Mouse (Mus musculus): ENCODE data around the gene Apba2. TPM values are rescaled to one million over a fixed set of nuclear protein-coding genes. Genes with fewer than 3 reads are reported as not detected.

Gene Apba2
- polyA plus RNA-seq, 1 experiment from 2014 or later = 0.27 TPM

- DNase-seq (no peak), ATAC-seq (ENCODE audit: low read depth) (no peak)
- H3K9ac ChIP-seq = no peak overlapping the region
- no peaks in the 10 kb centered on the region for H3K9me3 ChIP-seq (replicated peaks)
- H3K36me3 ChIP-seq = no peaks in the 10 kb centered on the region
- no peak overlapping the region for H3K4me3 ChIP-seq (replicated peaks)
- H3K4me2 ChIP-seq = no peak overlapping the region
- no peak overlapping the region for H3K27ac ChIP-seq
- H3K4me1 ChIP-seq (replicated peaks) = no peaks in the 10 kb centered on the region
- 61% methylated on average over 8 of the region's 8 CpGs for WGBS (ENCODE audit: insufficient replicate concordance)
- H3K27me3 ChIP-seq = no peaks in the 10 kb centered on the region
Measured at GRCm38 (mm10) chr7:64770779-64771390, 269.4 kb downstream of the Apba2 start.

GRCm38 (mm10) chr7:64773465-64773864 is 272.0 kb downstream of the Apba2 start:
- DNase-seq = no peak
- 39% methylated on average over 10 of the region's 10 CpGs for WGBS (ENCODE audit: insufficient replicate concordance)

GRCm38 (mm10) chr7:64776708-64777489 is 275.4 kb downstream of the Apba2 start:
- ATAC-seq (ENCODE audit: low read depth) = no peak
- no peak overlapping the region for H3K9ac ChIP-seq
- no peak overlapping the region for H3K27ac ChIP-seq
- H3K4me1 ChIP-seq (replicated peaks) = no peaks in the 10 kb centered on the region
- H3K9me3 ChIP-seq (replicated peaks) = no peaks in the 10 kb centered on the region
- no peaks in the 10 kb centered on the region for H3K27me3 ChIP-seq
- no peak for DNase-seq
- no peak overlapping the region for H3K4me2 ChIP-seq
- WGBS (ENCODE audit: insufficient replicate concordance) = 63% methylated on average over 13 of the region's 13 CpGs
- H3K36me3 ChIP-seq = no peaks in the 10 kb centered on the region
- H3K4me3 ChIP-seq (replicated peaks) = no peak overlapping the region

More at GRCm38 (mm10) chr7:64773465-64773864, 272.0 kb downstream of the Apba2 start:
- no peaks in the 10 kb centered on the region for H3K27me3 ChIP-seq
- H3K36me3 ChIP-seq = no peaks in the 10 kb centered on the region
- H3K4me1 ChIP-seq (replicated peaks) = no peaks in the 10 kb centered on the region
- H3K27ac ChIP-seq = no peak overlapping the region
- H3K4me2 ChIP-seq = no peak overlapping the region
- no peak overlapping the region for H3K9ac ChIP-seq
- no peaks in the 10 kb centered on the region for H3K9me3 ChIP-seq (replicated peaks)
- no peak overlapping the region for H3K4me3 ChIP-seq (replicated peaks)
- ATAC-seq (ENCODE audit: low read depth) = no peak

GRCm38 (mm10) chr7:64779501-64779900 is 278.0 kb downstream of the Apba2 start:
- H3K4me2 ChIP-seq = no peak overlapping the region
- H3K4me3 ChIP-seq (replicated peaks) = no peak overlapping the region
- H3K4me1 ChIP-seq (replicated peaks) = no peaks in the 10 kb centered on the region
- H3K36me3 ChIP-seq = no peaks in the 10 kb centered on the region
- WGBS (ENCODE audit: insufficient replicate concordance) = 42% methylated on average over 4 of the region's 4 CpGs
- no peak for DNase-seq
- H3K9me3 ChIP-seq (replicated peaks) = no peaks in the 10 kb centered on the region
- no peak overlapping the region for H3K27ac ChIP-seq
- no peaks in the 10 kb centered on the region for H3K27me3 ChIP-seq
- ATAC-seq (ENCODE audit: low read depth) = no peak
- no peak overlapping the region for H3K9ac ChIP-seq

GRCm38 (mm10) chr7:64785040-64785439 is 283.5 kb downstream of the Apba2 start:
- H3K36me3 ChIP-seq = no peaks in the 10 kb centered on the region
- H3K9ac ChIP-seq = no peak overlapping the region
- H3K9me3 ChIP-seq (replicated peaks) = no peaks in the 10 kb centered on the region
- WGBS (ENCODE audit: insufficient replicate concordance) = 47% methylated on average over 3 of the region's 3 CpGs
- H3K4me1 ChIP-seq (replicated peaks) = no peaks in the 10 kb centered on the region
- H3K4me2 ChIP-seq = no peak overlapping the region
- H3K27me3 ChIP-seq = no peaks in the 10 kb centered on the region
- H3K27ac ChIP-seq = no peak overlapping the region
- no peak for ATAC-seq (ENCODE audit: low read depth)
- DNase-seq = no peak
- H3K4me3 ChIP-seq (replicated peaks) = no peak overlapping the region

- WGBS (ENCODE audit: insufficient replicate concordance) = 74% methylated on average over 9 of the region's 9 CpGs
- Histone ChIP-seq H3K36me3 (no peaks in the 10 kb centered on the region), H3K4me1 (replicated peaks) (no peaks in the 10 kb centered on the region), H3K27ac (no peak overlapping the region), H3K9me3 (replicated peaks) (no peaks in the 10 kb centered on the region), H3K4me3 (replicated peaks) (no peak overlapping the region), H3K4me2 (no peak overlapping the region), H3K9ac (no peak overlapping the region), H3K27me3 (no peaks in the 10 kb centered on the region)
- DNase-seq (no peak), ATAC-seq (ENCODE audit: low read depth) (no peak)
Measured at GRCm38 (mm10) chr7:64791145-64791544, 289.6 kb downstream of the Apba2 start.

GRCm38 (mm10) chr7:64792031-64792430 is 290.5 kb downstream of the Apba2 start:
- ATAC-seq (ENCODE audit: low read depth) (no peak), DNase-seq (no peak)
- no peak overlapping the region for H3K27ac ChIP-seq
- 57% methylated on average over 8 of the region's 8 CpGs for WGBS (ENCODE audit: insufficient replicate concordance)
- H3K4me2 ChIP-seq = no peak overlapping the region
- no peaks in the 10 kb centered on the region for H3K36me3 ChIP-seq
- no peak overlapping the region for H3K9ac ChIP-seq
- H3K9me3 ChIP-seq (replicated peaks) = no peaks in the 10 kb centered on the region
- H3K4me3 ChIP-seq (replicated peaks) = no peak overlapping the region
- H3K4me1 ChIP-seq (replicated peaks) = no peaks in the 10 kb centered on the region
- no peaks in the 10 kb centered on the region for H3K27me3 ChIP-seq

GRCm38 (mm10) chr7:64795554-64795953 is 294.0 kb downstream of the Apba2 start:
- no peak overlapping the region for H3K4me2 ChIP-seq
- no peak for DNase-seq
- no peak overlapping the region for H3K9ac ChIP-seq
- no peak overlapping the region for H3K4me3 ChIP-seq (replicated peaks)
- no peaks in the 10 kb centered on the region for H3K27me3 ChIP-seq
- ATAC-seq (ENCODE audit: low read depth) = no peak
- WGBS (ENCODE audit: insufficient replicate concordance) = 62% methylated on average over 6 of the region's 6 CpGs
- no peaks in the 10 kb centered on the region for H3K4me1 ChIP-seq (replicated peaks)
- H3K36me3 ChIP-seq = no peaks in the 10 kb centered on the region
- no peak overlapping the region for H3K27ac ChIP-seq
- H3K9me3 ChIP-seq (replicated peaks) = no peaks in the 10 kb centered on the region

Other genes starting within 250 kb of the Apba2 start
- 2.0 and 2.7 TPM in 2 replicates for gene Mtmr10, start 214.1 kb upstream of the Apba2 start, polyA plus RNA-seq (2015; fragmentation: Nextera tagmentation; extraction: Ambion mirVana)
- 1.5 and 1.9 TPM in 2 replicates for gene Fan1, start 127.6 kb upstream of the Apba2 start, polyA plus RNA-seq (2015; fragmentation: Nextera tagmentation; extraction: Ambion mirVana)
- 36.2 and 49.6 TPM in 2 replicates for gene Mphosph10, start 109.4 kb upstream of the Apba2 start, polyA plus RNA-seq (2015; fragmentation: Nextera tagmentation; extraction: Ambion mirVana)
- 42.3 and 45.1 TPM in 2 replicates for gene Mcee, start 109.1 kb upstream of the Apba2 start, polyA plus RNA-seq (2015; fragmentation: Nextera tagmentation; extraction: Ambion mirVana)

Data from liver, embryonic 13.5 days (tissue).